Mouse (Mus musculus): ENCODE data around the gene Olfr332.
"Not testable (repeated sequence)": the region's sequence is repeated elsewhere in the genome, so short reads cannot be mapped to it uniquely, and the experiment has no call there.

Olfr332 gene

DNA sequence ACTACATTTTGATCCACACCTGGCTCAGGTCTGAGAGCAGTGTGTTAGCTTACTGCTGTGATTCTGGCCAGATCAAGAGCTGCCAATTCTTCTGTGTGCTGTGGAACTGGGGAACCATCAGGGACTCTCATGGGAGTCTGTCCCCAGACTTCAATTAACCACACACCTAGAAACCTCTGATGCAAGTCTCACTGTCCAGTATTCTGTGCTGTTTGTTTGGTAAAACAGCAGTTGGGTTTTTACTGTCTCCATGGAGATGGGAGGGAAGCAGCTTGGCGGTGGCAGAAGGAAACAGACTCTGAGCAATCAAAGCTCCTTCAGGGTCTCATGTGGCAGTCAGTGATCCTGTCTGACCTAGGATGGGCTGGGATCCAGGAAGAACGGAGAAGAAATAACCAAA, at the start of gene Olfr332:
TSS of gene Olfr332 (minus strand) at position 101 of the 400 bp plus-strand sequence.
- DNase-seq = no peak

- DNase-seq = not testable (repeated sequence)
Measured at GRCm38 (mm10) chr11:58534736-58535135, 42.4 kb upstream of the Olfr332 start, which contains the start of gene Olfr330. Gene Olfr330, minus strand, starts transcription at chr11:58534836.

GRCm38 (mm10) chr11:58519756-58520155, 27.4 kb upstream of the Olfr332 start:
- peak; percentile 14 for DNase-seq

GRCm38 (mm10) chr11:58518916-58519315, 26.6 kb upstream of the Olfr332 start:
- DNase-seq = peak; percentile 68

DNA sequence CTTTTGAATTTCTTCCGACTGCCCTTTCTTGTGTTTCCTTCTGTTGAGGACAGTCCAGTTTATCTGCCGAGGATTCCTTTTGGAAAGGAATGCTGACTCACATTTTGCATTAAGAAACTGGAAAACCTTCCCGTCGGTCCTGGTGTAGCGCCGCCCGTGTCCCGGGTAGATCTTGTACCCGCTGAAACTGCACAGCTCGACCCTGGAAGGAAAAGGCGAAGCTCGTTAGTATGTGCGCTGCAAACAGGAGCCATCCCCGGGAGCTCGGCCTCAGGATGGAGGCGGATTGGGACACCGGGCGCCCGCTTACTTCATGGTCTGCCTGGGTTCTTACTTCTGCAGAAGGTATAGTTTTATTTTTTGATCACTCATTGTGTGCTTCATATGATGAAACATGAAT, 16.7 kb upstream of the Olfr332 start:
- DNase-seq = not testable (repeated sequence)

DNA sequence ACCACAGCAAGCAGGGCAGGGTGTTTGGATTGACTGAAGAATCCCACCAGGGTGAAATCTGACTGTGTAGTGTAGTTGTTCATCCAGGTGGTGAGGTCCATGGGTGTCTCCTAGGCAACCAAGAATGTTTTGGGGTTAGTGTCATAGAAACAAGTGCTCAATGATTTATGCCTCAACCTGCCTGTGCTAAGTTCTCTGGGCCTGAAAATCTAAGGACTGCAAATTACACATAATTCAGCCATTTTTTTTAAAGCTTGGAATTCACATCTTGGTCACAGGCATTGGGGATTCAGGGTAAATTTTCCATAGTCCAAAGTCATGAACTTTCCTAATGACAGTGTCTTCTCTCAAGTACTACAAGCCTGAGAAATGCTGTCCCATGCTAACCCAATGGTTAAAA, 10.1 kb upstream of the Olfr332 start, which contains the start of gene Olfr331:
TSS of gene Olfr331 (minus strand) at position 101 of the 400 bp plus-strand sequence.
- DNase-seq = not testable (repeated sequence)

DNA sequence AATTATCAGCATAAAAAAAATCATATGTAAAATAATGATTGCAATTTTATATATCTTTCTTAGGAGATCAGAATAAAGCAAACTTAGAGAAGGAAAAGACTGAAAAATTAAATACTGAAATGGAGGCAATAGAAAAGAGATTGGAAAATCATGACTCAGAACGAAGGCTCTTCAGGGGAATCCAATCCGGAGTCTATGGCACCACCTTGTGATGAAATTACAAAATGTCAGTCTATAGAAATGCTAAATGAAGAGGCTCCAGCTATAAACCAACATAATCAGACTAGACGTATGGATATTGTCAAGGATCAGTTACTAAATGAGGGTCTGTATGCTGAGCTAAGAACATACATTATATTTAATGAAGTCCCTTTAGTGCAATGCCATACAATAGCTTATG, 6.9 kb upstream of the Olfr332 start:
- DNase-seq = no peak

DNA sequence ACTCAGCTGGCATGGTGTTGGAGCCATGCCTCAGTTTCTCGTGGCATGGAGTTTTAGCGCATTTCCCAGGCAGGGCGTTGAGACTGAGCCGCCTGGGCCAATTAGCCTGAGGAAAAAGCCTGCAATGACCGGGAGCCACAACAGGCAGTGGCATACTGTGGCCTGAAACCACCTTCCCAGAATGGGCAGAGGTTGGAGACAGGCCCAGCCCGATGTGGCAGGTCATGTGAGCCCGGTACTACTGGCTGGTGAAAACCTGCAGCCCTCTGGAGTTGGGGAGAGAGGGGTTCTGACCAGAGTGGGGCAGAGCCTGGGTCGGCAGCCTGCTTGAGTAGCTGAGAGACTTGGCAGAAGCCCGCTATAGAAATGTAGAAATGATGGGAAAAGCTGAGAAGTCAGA, 6.4 kb upstream of the Olfr332 start:
- DNase-seq = no peak

- no peak for DNase-seq
Measured at GRCm38 (mm10) chr11:58462170-58462569, 30.2 kb downstream of the Olfr332 start, which contains the start of gene Olfr30. Gene Olfr30, minus strand, starts transcription at chr11:58462270.

GRCm38 (mm10) chr11:58453592-58453991, 38.8 kb downstream of the Olfr332 start:
- DNase-seq = no peak

DNA sequence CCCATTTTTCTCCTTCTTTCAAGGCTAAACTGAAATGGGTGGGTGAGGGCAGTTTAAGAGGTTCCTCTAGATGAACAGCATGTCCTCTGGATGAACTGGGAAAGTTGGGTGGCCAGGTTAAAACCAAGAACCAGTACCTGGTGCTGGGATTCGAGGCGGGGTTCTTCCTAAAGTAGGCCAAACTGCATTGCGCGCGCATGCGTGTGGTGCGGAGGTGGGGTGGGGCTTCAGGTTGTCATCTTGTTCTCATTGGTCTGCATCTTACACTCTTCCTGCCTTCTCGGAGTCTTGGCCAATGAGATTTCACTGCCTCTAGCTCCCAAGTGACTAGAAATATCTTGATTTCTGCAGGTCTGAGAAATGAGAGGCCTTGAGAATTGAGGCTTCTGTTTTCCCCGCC, 39.6 kb downstream of the Olfr332 start, which contains the start of gene Lypd9:
TSS of gene Lypd9 (minus strand) at position 165 of the 400 bp plus-strand sequence.
- no peak for DNase-seq
